Mouse (Mus musculus): ENCODE measurements at regions not wholly inside any gene's neighbourhood (a gene's known extent, or its start where the extent isn't known, plus 50 kb on each side); places are given as distances from the start of the nearest gene placed in this dataset.
A peak's percentile ranks its signal among the peaks of the same experiment; 100 is the strongest.

DNA sequence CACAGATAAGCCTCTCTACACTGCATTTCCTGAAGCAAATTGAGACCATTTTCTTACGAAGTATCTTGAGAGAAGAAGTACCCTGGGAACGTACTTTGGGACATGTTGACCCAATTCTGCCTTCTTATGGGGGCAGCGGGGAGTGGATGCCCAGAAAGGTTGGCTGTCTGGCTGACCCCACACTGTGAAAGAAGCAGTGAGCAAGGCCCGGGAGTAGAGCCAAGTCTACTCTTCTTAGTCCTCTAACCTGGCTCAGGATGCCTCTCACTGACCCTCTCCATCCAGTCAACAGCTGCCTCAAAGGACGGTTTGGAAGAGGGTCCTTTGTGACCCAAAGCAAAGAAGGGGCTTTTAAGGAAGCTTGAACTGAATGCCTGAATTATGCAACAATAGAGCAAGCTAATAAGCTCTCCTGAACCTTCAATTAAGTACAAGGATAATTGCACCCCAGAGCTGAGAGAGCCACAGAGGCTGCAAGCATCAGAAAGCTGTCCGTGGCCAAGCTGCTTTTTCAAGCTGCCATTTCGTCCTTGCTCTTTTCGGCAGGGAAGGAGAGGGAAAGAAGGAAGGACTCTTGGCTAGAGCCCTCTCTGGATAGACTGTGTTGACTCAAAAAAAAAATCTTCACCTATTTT, 70.3 kb downstream of the Pctp start:
- DNase-seq (ENCODE audit: low spot score in 2 of 2), result peak in 1 of 2 experiments; percentile 59

DNA sequence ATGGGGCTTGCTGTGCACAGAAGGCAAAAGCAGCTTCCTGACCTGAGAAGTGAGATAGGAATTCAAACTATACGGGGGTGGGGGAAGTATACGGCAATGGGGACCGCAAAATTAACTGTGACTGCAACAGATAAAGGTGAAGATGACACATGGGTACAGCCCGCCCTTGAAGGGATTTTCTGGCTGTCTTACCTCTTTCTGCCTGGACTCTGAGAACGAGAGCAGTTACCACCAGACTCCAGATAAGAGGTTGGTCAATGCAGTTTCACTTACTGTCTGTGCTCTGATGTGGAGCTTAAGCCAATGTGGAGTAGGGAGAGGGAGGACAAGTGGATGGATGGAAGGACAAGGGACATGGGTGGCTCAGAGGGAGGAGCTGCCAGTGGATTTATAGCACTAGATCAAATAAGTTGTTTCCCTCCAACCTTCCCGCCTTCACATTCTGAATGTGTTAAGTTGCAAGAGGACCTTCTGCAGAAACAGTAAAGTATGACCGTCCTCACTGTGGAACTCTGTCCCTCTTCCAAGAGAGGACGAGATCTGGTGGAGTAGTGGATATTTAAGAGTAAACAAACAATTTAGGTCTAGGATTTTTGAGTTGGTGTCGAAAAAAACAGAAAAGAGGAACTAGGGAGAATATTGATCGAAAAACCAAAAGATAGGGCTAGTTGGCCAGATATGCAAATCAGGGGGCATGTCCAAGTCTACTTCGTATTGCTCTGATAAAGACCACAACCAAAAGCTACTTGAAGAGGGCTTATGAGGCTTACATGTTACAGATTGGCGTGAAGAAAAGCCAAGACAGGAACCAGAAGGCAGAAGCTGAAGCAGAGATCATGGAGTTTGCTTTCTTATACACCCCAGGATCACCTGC, 73.3 kb downstream of the Pctp start:
- DNase-seq (ENCODE audit: low spot score in 2 of 2), result no peak

DNA sequence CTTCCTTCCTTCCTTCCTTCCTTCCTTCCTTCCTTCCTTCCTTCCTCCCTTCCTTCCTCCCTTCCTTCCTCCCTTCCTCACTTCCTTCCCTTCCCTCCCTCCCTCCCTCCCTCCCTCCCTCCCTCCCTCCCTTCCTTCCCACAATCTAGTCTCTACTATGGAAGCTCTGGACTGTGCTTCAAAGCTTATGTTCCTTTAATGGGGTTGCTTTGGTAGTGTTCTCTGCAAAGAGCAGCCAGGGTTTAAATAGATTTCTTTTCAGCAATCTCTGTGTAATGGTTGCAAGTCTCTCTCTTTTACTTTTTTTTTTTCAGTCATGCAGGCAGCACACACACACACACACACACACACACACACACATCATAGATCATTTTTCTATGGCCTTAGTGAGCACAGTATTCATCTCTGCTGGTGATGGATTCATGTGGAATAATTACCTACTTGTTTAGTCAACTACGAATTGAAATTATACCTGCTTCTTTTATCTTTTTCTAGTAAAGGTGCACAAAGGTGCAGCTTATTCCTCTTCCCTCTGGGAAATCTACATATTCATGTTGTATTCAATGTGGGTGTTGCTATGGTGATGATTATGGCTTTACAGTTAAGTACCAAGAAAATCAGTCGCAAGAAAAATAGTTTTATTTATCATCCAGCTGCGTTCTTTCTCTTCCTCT, 75.1 kb downstream of the Pctp start:
- DNase-seq (ENCODE audit: low spot score in 2 of 2), result no peak

DNA sequence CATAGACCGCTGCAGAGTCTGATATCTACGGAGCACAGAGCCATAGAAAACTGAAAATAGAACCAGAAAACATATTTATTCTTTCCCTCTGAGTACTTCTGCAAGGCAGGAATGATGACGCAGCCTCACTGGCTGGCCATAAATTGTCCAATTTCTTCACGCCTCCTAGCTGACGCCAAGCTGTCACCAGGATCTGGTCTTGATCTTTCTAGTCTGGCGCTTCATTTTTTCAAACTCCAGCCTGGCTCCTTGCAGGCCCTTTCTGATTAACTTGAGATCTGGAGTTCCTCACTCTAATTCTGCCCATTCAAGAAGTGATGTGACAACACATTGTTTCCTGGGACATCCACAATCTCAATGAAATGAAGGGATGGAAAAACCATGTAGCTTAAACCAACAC, 80.1 kb downstream of the Pctp start:
- DNase-seq (ENCODE audit: low spot score in 2 of 2), result no peak

DNA sequence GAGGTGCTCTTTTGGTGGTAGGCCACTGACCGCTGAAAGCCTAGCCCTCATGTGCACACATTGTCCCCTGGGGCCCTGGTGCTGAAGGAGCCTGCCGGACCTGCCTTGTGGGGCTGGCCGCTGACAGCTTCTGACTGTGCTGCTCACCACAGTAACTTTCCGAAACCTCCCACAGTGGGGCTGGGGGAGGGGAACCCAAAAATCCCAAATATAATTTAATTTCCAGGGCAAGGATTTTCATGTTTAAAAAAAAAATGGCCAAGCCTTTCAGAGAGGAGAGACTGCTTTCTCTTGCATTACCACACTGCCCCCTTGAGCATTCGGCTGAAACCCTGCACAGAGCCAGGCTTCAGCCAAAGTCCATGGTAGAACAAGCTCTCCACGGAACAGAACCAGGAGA, 81.5 kb downstream of the Pctp start:
- DNase-seq (ENCODE audit: low spot score in 2 of 2), result peak; percentile 47 to 74

DNA sequence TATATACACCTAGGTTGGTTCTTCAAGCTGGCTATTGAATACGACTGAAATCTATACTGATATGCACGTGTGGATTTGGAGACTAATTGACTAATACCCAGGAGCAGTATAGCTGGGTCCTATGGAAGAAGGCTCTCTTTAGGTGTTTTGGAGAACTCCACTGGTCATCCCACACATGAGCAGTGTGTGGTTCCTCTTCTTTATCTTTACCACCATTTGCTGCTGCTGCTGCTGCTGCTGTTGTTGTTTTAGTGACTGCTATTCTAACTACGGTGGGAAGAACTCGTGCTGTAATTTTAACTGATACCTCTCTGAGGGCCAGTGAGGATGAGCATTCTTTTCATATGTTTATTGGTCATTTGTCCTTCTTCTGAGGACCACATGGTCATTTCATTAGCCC, 86.9 kb downstream of the Pctp start:
- no peak for DNase-seq (ENCODE audit: low spot score in 2 of 2)

DNA sequence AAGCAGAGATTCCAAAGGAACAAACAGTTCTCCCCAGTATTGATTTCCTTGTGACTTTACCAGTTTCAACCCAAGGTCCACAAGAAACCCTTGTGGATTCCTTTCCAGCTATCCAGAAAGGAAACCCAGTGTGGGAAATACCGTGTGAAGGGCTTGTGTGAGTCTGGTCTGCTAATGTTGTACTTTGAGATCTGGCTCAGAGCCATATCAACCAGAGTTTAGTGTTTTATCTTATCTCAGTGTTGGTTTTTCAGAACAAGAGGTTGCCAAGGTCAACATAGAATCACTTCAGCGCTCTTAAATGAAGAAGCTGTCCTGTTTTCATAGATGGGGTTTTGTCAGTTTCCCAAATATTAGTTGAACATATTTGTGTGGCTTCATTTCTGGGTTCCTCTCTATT, 88.1 kb downstream of the Pctp start:
- no peak for DNase-seq (ENCODE audit: low spot score in 2 of 2)

DNA sequence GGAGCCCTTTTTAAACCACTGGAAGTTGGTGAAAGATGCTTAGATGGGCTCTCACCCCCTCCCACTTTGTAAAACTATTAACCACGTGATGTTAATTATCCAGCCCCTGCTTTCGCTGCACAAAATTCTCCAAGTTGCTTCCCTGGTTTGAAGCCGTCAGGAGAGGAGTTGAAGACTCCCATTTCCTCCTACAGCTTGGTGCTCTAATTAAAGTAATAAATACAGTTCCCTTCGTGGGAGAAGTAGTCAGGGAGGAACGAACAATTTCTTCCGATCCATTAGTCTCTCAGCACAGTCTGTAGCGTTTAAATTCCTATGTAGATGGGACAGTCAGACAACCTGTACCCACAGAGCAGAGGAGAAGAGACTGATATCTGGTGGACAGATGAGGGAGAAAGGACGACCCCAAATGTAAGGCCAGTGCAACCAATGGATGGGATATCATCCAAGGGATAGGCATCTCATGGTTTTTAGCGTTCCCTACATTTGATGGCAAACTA, 101.4 kb downstream of the Pctp start:
- DNase-seq (ENCODE audit: low spot score in 2 of 2), result no peak

DNA sequence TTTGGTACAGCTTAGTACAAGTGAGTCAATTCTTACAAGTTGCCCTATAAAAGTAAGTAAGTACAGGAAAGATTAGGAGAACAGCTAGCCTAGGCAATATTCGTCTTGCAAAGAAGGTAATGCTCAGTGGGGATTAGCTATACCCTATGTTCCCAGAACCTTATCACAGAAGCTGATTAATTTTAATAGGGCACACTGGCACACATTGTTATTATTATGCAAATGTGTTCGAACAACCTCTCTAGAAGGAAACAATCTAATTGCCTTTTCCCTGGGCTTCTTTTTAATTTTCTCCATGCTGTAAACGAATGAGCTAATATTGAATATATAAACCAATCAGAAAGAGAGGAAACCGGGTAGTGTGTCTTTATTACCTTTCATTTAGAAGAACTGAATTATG, 104.2 kb downstream of the Pctp start:
- no peak for DNase-seq (ENCODE audit: low spot score in 2 of 2)

DNA sequence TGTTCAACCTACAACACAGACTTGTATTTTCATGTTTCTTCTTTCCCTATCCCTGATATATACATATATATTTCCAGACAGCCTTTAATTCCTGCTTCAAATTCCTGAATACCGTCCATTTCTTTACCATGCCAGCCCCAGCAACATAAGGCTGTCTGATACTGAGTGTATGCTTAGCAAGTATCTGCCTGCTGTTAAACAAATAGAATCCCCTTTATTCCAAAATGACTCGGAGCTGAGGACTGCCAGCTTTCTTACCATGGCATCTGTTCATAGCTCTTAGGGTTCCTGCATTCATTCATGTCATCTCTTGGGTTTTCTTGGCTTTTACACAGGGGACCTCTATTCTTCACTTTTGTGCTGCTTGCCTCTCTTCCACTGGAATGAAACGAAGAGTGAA, 105.8 kb downstream of the Pctp start:
- DNase-seq (ENCODE audit: low spot score in 2 of 2), result no peak

DNA sequence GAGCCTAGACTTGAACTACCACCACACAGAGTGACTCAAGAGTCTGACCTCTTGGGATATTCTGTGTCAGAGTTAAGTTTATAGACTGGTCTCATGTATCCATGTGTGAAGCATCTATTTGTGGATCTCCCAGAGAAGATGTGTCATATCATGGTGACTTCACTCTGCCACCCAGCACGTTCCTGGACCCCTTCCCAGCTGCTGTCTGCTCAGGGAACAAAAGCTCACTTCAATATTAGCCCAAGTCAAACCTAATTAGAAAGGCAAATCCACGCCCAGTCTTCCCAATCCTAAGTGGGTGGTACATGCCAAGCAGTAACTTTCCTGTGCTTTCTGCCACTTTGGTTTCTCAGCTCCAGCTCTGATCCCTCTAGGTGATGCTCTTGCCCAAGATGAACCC, 94.1 kb upstream of the Ankfn1 start:
- DNase-seq (ENCODE audit: low spot score in 2 of 2), result no peak

DNA sequence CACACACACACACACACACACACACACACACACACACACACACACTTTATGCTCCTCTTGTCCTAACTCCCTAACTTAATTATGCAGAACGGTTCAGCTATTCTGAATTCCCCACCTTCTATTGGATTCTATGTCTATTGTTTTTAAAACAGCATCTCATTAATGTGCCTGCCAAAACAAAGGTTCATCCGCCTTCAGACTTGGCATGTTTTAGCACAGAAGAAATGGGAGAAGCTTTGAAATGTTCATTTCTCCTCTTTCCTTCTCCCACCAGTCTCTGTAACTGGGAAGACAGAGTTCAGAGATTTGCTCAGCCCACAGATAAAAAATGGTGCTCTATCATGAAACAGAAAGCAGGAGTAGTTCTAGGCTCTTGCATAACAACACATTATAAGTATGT, 90.1 kb upstream of the Ankfn1 start:
- DNase-seq (ENCODE audit: low spot score in 2 of 2), result peak in 1 of 2 experiments; percentile 6

DNA sequence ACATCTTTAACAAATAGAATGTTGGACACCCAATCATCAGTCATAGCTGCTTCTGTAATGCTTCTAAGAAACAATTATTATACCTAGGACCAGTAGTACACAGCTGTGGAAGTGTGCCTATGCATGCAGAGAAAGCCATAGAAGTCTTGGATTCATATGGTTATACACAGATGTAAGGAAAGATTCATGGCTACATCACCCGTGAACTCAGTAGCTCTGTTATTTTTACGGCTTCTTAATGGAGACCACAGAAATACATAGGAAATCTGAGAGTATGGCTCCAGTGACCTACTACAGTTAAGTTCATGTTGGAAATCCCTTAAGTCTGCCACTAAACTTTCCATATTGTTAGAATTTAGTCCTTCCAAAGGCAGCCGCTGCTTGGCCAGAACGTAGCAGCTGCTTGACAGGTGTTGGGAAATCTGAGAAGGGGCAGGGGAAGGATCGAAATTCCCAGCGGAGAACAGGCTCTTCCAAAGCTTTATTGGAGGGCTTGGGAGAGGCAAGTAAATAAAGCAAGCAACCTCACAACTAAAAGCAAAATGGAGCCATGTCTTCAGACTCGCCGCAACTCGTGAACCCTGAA, 78.8 kb upstream of the Ankfn1 start:
- DNase-seq (ENCODE audit: low spot score in 2 of 2), result no peak

DNA sequence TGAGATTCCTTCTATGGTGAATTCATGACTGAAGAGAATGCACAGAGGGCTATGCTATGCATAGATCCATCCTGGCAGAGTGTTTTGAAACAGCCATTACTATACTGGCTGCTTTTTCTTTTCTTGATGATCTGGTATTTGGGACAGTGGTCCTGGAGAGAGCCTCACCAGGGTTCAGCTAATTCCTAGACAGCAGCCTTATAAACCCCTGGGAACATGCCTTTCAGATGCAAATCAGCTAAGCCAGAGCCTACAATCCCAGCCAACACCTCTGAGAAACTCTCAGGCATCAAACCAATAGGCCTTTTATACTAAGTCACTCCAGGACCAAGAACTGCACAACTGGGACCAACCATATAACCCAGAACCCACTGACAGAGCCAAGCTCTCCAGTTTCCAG, 64.4 kb upstream of the Ankfn1 start:
- DNase-seq (ENCODE audit: low spot score in 2 of 2), result peak in 1 of 2 experiments; percentile 9

DNA sequence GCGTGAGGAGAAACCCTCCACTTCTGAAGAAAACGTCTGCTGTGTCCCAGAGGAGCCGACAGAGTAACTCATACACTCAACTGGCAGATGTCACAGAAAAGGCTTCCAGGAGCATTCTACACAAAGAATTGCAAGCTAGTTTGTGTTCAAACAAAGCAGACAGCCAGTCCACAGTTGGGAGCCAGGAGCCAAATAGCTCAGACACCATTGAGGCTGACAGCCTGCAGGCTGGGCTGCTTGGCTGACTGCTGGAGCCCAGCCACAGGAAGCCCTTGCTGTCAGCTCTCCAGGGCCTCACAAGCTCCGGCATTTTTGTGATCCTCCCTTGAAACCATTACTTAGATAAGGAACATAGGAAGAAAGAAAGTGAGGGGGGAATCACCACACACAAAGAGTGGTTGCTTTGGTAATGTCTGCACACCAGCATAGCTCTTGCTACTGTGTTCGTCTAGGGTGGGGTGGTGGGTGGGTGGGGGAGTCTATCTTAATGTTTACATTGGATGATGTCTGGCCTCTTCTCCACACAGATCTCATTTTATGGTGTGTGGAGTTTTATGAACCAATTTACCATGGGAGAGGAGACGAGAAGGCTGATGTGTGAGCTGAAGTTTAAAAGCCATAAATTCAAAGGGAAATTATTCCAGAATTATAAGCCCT, 62.3 kb upstream of the Ankfn1 start:
- DNase-seq (ENCODE audit: low spot score in 2 of 2), result peak; percentile 16 to 33

DNA sequence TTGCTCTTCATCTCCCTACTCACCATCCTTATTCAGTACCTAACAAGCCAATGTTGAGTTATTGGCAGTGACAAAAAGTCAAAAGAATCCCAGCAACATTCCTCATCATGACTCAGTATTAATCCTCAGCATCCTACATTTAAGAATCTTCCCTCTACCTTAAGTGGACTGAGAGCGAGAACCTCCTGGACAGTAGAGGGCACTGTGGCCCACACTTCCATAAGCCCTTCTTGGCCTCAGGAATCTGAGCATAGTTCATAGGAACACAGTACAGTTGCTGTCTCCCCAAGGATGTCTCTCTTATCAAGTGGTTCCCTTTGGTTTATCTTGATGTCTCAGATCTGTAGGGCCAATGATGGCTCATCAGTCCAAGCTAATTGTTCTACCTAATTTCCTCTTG, 60.5 kb upstream of the Ankfn1 start:
- DNase-seq (ENCODE audit: low spot score in 2 of 2), result no peak

DNA sequence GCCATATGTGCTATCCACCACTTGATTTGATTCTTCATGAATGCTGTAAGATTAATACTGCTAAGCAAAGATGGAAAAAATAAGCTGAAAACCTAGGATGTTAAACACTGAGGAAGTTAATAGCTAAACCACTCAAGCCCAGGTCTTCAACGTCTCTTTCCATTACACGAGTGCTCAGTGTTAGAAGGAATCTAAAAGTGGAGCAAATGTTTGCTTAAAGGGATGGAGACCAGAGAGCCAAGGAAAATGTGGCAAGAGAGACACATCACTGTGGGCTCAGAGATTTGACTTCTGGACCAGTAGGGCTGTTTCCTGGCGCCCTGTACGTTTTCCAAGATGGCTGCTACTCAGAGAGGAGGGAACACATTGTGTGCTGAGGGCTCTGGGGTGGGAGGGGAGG, 59.4 kb upstream of the Ankfn1 start:
- no peak for DNase-seq (ENCODE audit: low spot score in 2 of 2)

DNA sequence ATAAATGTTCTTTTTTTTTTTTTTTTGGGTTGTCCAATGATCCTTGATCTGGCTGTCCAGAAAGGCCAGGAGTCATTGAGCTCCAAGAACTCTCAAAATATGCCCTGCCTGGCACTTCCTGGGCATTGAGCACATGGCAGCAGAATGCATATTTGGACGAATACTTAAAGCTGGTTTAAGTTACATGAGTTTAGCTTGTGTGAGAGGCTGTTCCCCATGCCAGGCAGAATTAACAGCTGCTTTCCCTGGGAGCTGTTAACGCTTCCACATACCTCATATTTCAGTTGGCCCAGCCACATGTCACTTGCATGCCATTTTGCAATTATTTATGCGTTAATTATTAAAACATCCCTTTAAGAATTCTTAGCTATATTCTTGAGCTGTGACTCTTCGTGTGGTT, 56.6 kb upstream of the Ankfn1 start:
- no peak for DNase-seq (ENCODE audit: low spot score in 2 of 2)

DNA sequence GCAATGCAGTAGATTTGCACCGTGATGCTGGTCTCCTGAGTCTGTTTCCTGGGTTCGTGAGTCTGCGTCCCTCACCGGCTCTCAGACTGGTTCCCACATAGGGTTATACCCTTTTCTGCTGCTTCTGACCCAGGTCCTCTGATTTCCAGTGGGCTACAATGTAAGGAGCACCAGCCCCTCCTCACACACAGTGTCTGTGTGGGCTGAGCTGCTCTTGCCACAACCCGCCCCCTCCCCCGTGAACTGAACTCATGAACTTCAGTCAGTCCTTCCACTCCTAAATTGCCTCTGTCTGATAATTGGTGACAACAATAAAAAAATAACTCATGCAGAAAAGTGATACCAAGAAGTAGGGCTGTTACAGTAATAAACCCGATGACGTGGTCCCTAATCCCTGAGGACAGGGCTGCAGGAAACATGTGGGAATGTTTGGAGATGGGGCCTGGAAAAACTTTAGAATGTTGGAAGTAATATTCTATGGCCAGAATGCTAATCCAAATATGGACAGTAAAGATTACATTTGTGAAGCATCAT, 54.2 kb upstream of the Ankfn1 start:
- DNase-seq (ENCODE audit: low spot score in 2 of 2), result no peak
